Mouse (Mus musculus) myocyte (in vitro differentiated cells): ENCODE results near the gene Rab7. TPM values are rescaled to one million over a fixed set of nuclear protein-coding genes. Genes with fewer than 3 reads are reported as not detected.

ENCODE experiments used
- H3K27me3 ChIP-seq: one replicate; pipeline ENCODE4 v1.6.1; 2011; ENCODE audit not compliant: control insufficient read depth, insufficient read depth, insufficient read length
- H3K36me3 ChIP-seq: one replicate; pipeline ENCODE4 v1.6.1; 2011; ENCODE audit not compliant: control insufficient read depth, insufficient read depth
- H3K4me2 ChIP-seq: one replicate; pipeline ENCODE4 v1.6.1; 2011; ENCODE audit warnings: low read depth, control low read depth
- H3K4me3 ChIP-seq: one replicate; pipeline ENCODE4 v1.5.1; 2011; ENCODE audit warnings: mild to moderate bottlenecking, control low read depth, moderate library complexity
- H3K79me2 ChIP-seq: one replicate; pipeline ENCODE4 v1.6.1; 2011; ENCODE audit not compliant: control insufficient read depth, insufficient read depth
- H3ac ChIP-seq: one replicate; pipeline ENCODE4 v1.6.1; 2011; ENCODE audit not compliant: control insufficient read depth, insufficient read length
- CEBPB ChIP-seq: IDR thresholded peaks from 2 replicates; pipeline ENCODE4 v1.6.1; 2011; ENCODE audit warnings: mild to moderate bottlenecking, moderate library complexity; ENCODE audit not compliant: poor library complexity, insufficient read depth, severe bottlenecking
- E2F4 ChIP-seq: IDR thresholded peaks from one replicate; pipeline ENCODE4 v1.6.1; 2011; ENCODE audit warnings: mild to moderate bottlenecking, control low read depth, moderate library complexity; ENCODE audit not compliant: insufficient read depth
- MAX ChIP-seq: IDR thresholded peaks from one replicate; pipeline ENCODE4 v1.6.1; 2011; ENCODE audit warnings: low read depth, mild to moderate bottlenecking, control low read depth
- MYOD1 ChIP-seq, 3 experiments: IDR thresholded peaks; one replicate each; pipeline ENCODE4 v1.6.1; 2011; ENCODE audit warnings: control low read depth in 2 of 3, low read depth in 2 of 3, mild to moderate bottlenecking in 2 of 3, moderate library complexity in 1 of 3; ENCODE audit not compliant: insufficient read length in 2 of 3, control insufficient read depth in 1 of 3
- MYOG ChIP-seq, 3 experiments: IDR thresholded peaks; one replicate each; pipeline ENCODE4 v1.6.1; 2011; ENCODE audit warnings: control low read depth in 2 of 3, low read depth in 2 of 3, mild to moderate bottlenecking in 2 of 3; ENCODE audit not compliant: insufficient read length in 2 of 3, control insufficient read depth in 1 of 3, insufficient read depth in 1 of 3
- POLR2A ChIP-seq: IDR thresholded peaks from one replicate; pipeline ENCODE4 v1.6.1; 2011; ENCODE audit warnings: low read depth, mild to moderate bottlenecking, control low read depth, moderate library complexity; ENCODE audit not compliant: insufficient read length
- POLR2AphosphoS2 ChIP-seq: IDR thresholded peaks from one replicate; pipeline ENCODE4 v1.6.1; 2011; ENCODE audit warnings: low read depth, control low read depth; ENCODE audit not compliant: insufficient read length
- REST ChIP-seq: IDR thresholded peaks from one replicate; pipeline ENCODE4 v1.6.1; 2011; ENCODE audit warnings: mild to moderate bottlenecking, control low read depth, moderate library complexity; ENCODE audit not compliant: insufficient read depth, insufficient read length
- SRF ChIP-seq: IDR thresholded peaks from one replicate; pipeline ENCODE4 v1.6.1; 2011; ENCODE audit warnings: low read depth; ENCODE audit not compliant: control insufficient read depth, insufficient read length
- TCF12 ChIP-seq: IDR thresholded peaks from one replicate; pipeline ENCODE4 v1.6.1; 2011; ENCODE audit warnings: mild to moderate bottlenecking, control low read depth; ENCODE audit not compliant: poor library complexity, insufficient read depth, severe bottlenecking
- TCF3 ChIP-seq: IDR thresholded peaks from one replicate; pipeline ENCODE4 v1.6.1; 2011; ENCODE audit warnings: low read depth, control low read depth; ENCODE audit not compliant: insufficient read length
- USF1 ChIP-seq: IDR thresholded peaks from one replicate; pipeline ENCODE4 v1.6.1; 2011; ENCODE audit warnings: low read depth, mild to moderate bottlenecking, control low read depth, moderate library complexity
- polyA plus RNA-seq: library from polyadenylated mRNA; unstranded; fragments of >200 nt; fragmentation: generic; extraction: Trizol; gene quantifications from one replicate; pipeline ENCODE4 v1.2.1, GENCODE M21; 2012; ENCODE audit warnings: missing spikeins

The Rab7 gene
- 181 TPM for polyA plus RNA-seq

GRCm38 (mm10) chr6:88044577-88045405 is at the start of gene Rab7:
Gene Rab7, minus strand, starts transcription at chr6:88045270.
- peak; percentile 78 for TF ChIP-seq POLR2A
- TF ChIP-seq REST: no peak
- no peak for TF ChIP-seq MYOD1 (IDR thresholded peaks at IDR 0.05; ENCODE audit: control insufficient read depth in 1 of 3, insufficient read length in 2 of 3, low read depth in 2 of 3)
- no peak for TF ChIP-seq TCF3
- TF ChIP-seq MYOG (IDR thresholded peaks at IDR 0.05; ENCODE audit: control insufficient read depth in 1 of 3, insufficient read depth in 1 of 3, insufficient read length in 2 of 3, low read depth in 2 of 3): peak in 1 of 3 experiments; percentile 9
- TF ChIP-seq MAX: no peak
- peak; percentile 89 for TF ChIP-seq USF1
- TF ChIP-seq E2F4: no peak
- TF ChIP-seq POLR2AphosphoS2: peak; percentile 73
- TF ChIP-seq CEBPB: peak; percentile 27; the same call in 1 of the 2 replicates
- peak; percentile 63 for TF ChIP-seq SRF
- TF ChIP-seq TCF12: no peak
- peaks cover 49% of the 10 kb centered on the region for H3K79me2 ChIP-seq
- peak within 1 kb of the TSS; percentile 91 for H3ac ChIP-seq
- H3K4me2 ChIP-seq: peak within 1 kb of the TSS; percentile 99
- peaks cover 4% of the 10 kb centered on the region for H3K36me3 ChIP-seq
- peak within 1 kb of the TSS; percentile 83 for H3K4me3 ChIP-seq
- no peaks in the 10 kb centered on the region for H3K27me3 ChIP-seq

- TF ChIP-seq MYOD1 (IDR thresholded peaks at IDR 0.05; ENCODE audit: control insufficient read depth in 1 of 3, insufficient read length in 2 of 3, low read depth in 2 of 3) (no peak), E2F4 (no peak), USF1 (no peak), TCF12 (no peak), TCF3 (no peak), SRF (no peak), POLR2A (no peak), MYOG (IDR thresholded peaks at IDR 0.05; ENCODE audit: control insufficient read depth in 1 of 3, insufficient read depth in 1 of 3, insufficient read length in 2 of 3, low read depth in 2 of 3) (no peak), POLR2AphosphoS2 (no peak), REST (no peak), CEBPB (no peak)
- Histone ChIP-seq H3ac (no peak overlapping the region), H3K27me3 (no peaks in the 10 kb centered on the region), H3K79me2 (peaks cover 51% of the 10 kb centered on the region), H3K4me2 (no peak overlapping the region), H3K4me3 (no peak overlapping the region), H3K36me3 (peaks cover 16% of the 10 kb centered on the region)
Measured at GRCm38 (mm10) chr6:88088971-88089370, 43.9 kb upstream of the Rab7 start.

- peaks cover 48% of the 10 kb centered on the region for H3K79me2 ChIP-seq
- peak within 1 kb of the TSS; percentile 80 for H3K4me2 ChIP-seq
- peak within 1 kb of the TSS; percentile 84 for H3K4me3 ChIP-seq
- H3ac ChIP-seq: peak within 1 kb of the TSS; percentile 19
- H3K36me3 ChIP-seq: no peaks in the 10 kb centered on the region
- H3K27me3 ChIP-seq: no peaks in the 10 kb centered on the region
- no peak for TF ChIP-seq MYOD1 (IDR thresholded peaks at IDR 0.05; ENCODE audit: control insufficient read depth in 1 of 3, insufficient read length in 2 of 3, low read depth in 2 of 3)
- no peak for TF ChIP-seq USF1
- no peak for TF ChIP-seq REST
- TF ChIP-seq TCF12: no peak
- TF ChIP-seq E2F4: peak; percentile 36
- TF ChIP-seq CEBPB: no peak
- peak; percentile 86 for TF ChIP-seq POLR2AphosphoS2
- TF ChIP-seq MAX: no peak
- TF ChIP-seq SRF: no peak
- no peak for TF ChIP-seq TCF3
- no peak for TF ChIP-seq MYOG (IDR thresholded peaks at IDR 0.05; ENCODE audit: control insufficient read depth in 1 of 3, insufficient read depth in 1 of 3, insufficient read length in 2 of 3, low read depth in 2 of 3)
- TF ChIP-seq POLR2A: peak; percentile 89
Measured at GRCm38 (mm10) chr6:88084278-88085151, 39.4 kb upstream of the Rab7 start, which contains the start of gene Rpn1. Gene Rpn1, plus strand, starts transcription at chr6:88084482.

- H3K79me2 ChIP-seq: peaks cover 43% of the 10 kb centered on the region
- H3K27me3 ChIP-seq: no peaks in the 10 kb centered on the region
- no peaks in the 10 kb centered on the region for H3K36me3 ChIP-seq
- H3ac ChIP-seq: no peak overlapping the region
- TF ChIP-seq TCF3 (no peak), E2F4 (no peak), REST (no peak), USF1 (no peak), POLR2AphosphoS2 (no peak), MAX (no peak), CEBPB (no peak), POLR2A (no peak), SRF (no peak), MYOD1 (IDR thresholded peaks at IDR 0.05; ENCODE audit: control insufficient read depth in 1 of 3, insufficient read length in 2 of 3, low read depth in 2 of 3) (no peak), TCF12 (no peak), MYOG (IDR thresholded peaks at IDR 0.05; ENCODE audit: control insufficient read depth in 1 of 3, insufficient read depth in 1 of 3, insufficient read length in 2 of 3, low read depth in 2 of 3) (no peak)
- peak overlapping the region; percentile 80 for H3K4me2 ChIP-seq
- peak overlapping the region; percentile 84 for H3K4me3 ChIP-seq
Measured at GRCm38 (mm10) chr6:88083672-88084071, 38.6 kb upstream of the Rab7 start.
